Mouse (Mus musculus) myocyte (in vitro differentiated cells): ENCODE data around the gene Dixdc1.

Source experiments
- POLR2A ChIP-seq: IDR thresholded peaks from one replicate; pipeline ENCODE4 v1.6.1; 2011; ENCODE audit warnings: low read depth, mild to moderate bottlenecking, control low read depth, moderate library complexity; ENCODE audit not compliant: insufficient read length
- POLR2AphosphoS2 ChIP-seq: IDR thresholded peaks from one replicate; pipeline ENCODE4 v1.6.1; 2011; ENCODE audit warnings: low read depth, control low read depth; ENCODE audit not compliant: insufficient read length
- USF1 ChIP-seq: IDR thresholded peaks from one replicate; pipeline ENCODE4 v1.6.1; 2011; ENCODE audit warnings: low read depth, mild to moderate bottlenecking, control low read depth, moderate library complexity

DNA sequence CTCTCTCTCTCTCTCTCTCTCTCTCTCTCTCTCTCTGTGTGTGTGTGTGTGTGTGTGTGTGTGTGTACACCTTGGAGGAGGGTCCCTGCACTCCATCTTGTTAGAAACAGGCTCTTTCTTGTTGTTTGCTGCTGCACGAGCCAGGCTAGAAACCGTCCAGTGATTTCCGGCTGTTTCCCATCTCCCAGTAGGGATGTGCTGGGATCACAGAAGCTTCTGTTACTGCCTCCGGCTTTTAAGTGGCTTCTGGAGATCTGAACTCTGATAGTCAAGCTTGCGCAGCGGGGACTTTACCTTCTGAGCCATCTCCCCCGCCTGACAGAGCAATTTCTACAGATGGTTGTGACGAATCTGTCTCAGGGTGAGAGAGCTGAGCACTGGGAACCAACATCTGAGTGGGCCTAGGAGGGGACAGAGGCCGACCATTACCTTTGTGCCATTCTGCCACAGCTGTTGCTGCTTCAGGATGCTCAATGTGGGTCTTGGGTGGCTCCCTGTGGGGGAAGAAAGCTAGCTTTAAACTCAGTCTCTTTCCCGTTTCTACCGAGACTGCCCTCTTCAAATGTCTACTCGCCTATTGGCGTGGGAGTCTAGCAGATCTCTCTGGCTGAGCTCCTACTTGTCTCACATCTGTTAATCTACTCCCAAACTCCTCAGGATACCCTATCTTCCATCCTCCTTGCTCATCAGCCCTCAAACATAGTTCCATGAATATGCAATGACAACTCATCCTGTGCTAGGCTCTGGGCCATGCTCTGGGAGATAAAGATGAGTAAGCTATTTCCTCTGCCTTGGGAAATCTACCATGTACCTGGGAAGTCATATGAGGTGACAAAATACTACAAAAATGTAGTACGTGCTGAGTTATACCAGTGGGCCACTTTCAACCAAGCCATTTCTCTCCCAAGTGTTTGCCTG lies 1.8 kb upstream of the Dixdc1 start:
- no peak for TF ChIP-seq USF1
- TF ChIP-seq POLR2AphosphoS2 = no peak
- no peak for TF ChIP-seq POLR2A
